Comparison of ENCODE assay signal across 16 mouse cellular contexts in the genomic region with DNA sequence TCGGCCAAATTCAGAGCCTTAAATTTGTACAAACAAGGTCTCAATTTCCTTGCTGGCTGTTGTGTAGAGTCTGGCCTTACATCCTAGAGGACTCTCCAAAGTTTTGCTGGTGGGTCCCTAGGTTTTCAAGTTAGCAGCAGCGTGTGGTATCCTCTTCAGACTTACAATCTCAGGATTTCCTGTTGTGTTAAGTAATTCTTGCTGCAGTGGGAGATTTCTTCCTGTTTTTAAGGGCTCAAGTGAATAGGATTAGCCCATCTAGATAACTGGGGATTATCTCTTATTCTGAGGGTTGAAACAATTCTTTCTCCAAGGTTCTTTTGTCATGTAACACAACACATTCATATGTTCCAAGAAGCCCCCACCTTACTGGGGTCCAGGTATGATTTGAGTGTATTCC.
"Had no signal": no experiment of that assay in that cellular context is flagged by ENCODE, and none has a peak within 500 bp of the region (broad histone marks: within the 10 kb centered on the region; RNA-seq: fewer than 3 reads in every experiment).

No protein-coding gene starts in this region.

- H3K9me3 ChIP-seq: limb, embryonic 15.5 days; liver, embryonic 12.5 days; midbrain, embryonic 12.5 days; neural tube, embryonic 13.5 days had no signal

- H3K4me3 ChIP-seq: limb, embryonic 15.5 days; liver, embryonic 12.5 days; midbrain, embryonic 12.5 days; neural tube, embryonic 13.5 days had no signal

- DNase-seq: kidney, adult 8-10 months; kidney, postnatal 36 days; layer of hippocampus, adult 9-11 months; layer of hippocampus, postnatal 36 days; lung, postnatal 4 days; retina, postnatal 1 day; right cerebral cortex, postnatal 4 days; spleen, adult 18-20 months; thymus, adult 18-20 months; thymus, postnatal 14 days had no signal

- H3K36me3 ChIP-seq: limb, embryonic 15.5 days; liver, embryonic 12.5 days; midbrain, embryonic 12.5 days; neural tube, embryonic 13.5 days had no signal

- H3K27ac ChIP-seq: kidney, postnatal 0 days; limb, embryonic 15.5 days; liver, embryonic 12.5 days; midbrain, embryonic 12.5 days; neural tube, embryonic 13.5 days had no signal

- ATAC-seq: liver, embryonic 12.5 days; midbrain, embryonic 16.5 days had no signal

- H3K9ac ChIP-seq: limb, embryonic 15.5 days; liver, embryonic 12.5 days; midbrain, embryonic 12.5 days; neural tube, embryonic 13.5 days had no signal

- H3K27me3 ChIP-seq: limb, embryonic 15.5 days; liver, embryonic 12.5 days; midbrain, embryonic 12.5 days; neural tube, embryonic 13.5 days had no signal

- H3K4me2 ChIP-seq: limb, embryonic 15.5 days; liver, embryonic 12.5 days; midbrain, embryonic 12.5 days; neural tube, embryonic 13.5 days had no signal

- H3K4me1 ChIP-seq: liver, embryonic 12.5 days; neural tube, embryonic 13.5 days had no signal
